Mouse (Mus musculus) heart, embryonic 10.5 days (tissue): ENCODE measurements around the gene Rhov. TPM values are rescaled to one million over a fixed set of nuclear protein-coding genes. Genes with fewer than 3 reads are reported as not detected.

Source experiments
- polyA plus RNA-seq: library from polyadenylated mRNA; unstranded; fragments of >200 nt; fragmentation: Nextera tagmentation; extraction: Ambion mirVana; gene quantifications from 2 replicates; pipeline ENCODE4 v1.2.1, GENCODE M21; 2016

The Rhov gene
- polyA plus RNA-seq, 1 experiment from 2014 or later, result 0.39 TPM

Other genes starting within 250 kb of the Rhov start
- 16.3 and 18.5 TPM in 2 replicates for gene Ccdc32, start 241.9 kb downstream of the Rhov start, polyA plus RNA-seq
- 5.1 and 6.2 TPM in 2 replicates for gene Rpusd2, start 236.5 kb downstream of the Rhov start, polyA plus RNA-seq
- 36.1 and 36.3 TPM in 2 replicates for gene Knl1, start 224.2 kb downstream of the Rhov start, polyA plus RNA-seq
- gene Rad51, start 158.5 kb downstream of the Rhov start, polyA plus RNA-seq, result 45.1 and 54.8 TPM in 2 replicates
- gene Rmdn3, start 114.2 kb downstream of the Rhov start, polyA plus RNA-seq, result 36.4 and 43.8 TPM in 2 replicates
- 7.4 and 9.1 TPM in 2 replicates for gene Gchfr, start 103.5 kb downstream of the Rhov start, polyA plus RNA-seq
- 0.48 and 0.71 TPM in 2 replicates for gene Gm14137, start 96.8 kb downstream of the Rhov start, polyA plus RNA-seq
- gene Zfyve19, start 62.7 kb downstream of the Rhov start, polyA plus RNA-seq, result 46.4 and 50.4 TPM in 2 replicates
- gene Dnajc17, start 62.5 kb downstream of the Rhov start, polyA plus RNA-seq, result 14.8 and 19.5 TPM in 2 replicates
- 0.18 TPM in 1 of 2 replicates, not detected in the other for gene Ppp1r14d, start 41.4 kb downstream of the Rhov start, polyA plus RNA-seq
- gene Spint1, start 33.9 kb downstream of the Rhov start, polyA plus RNA-seq, result 2.6 and 8.8 TPM in 2 replicates
- 17.4 and 18.6 TPM in 2 replicates for gene Vps18, start 17.5 kb upstream of the Rhov start, polyA plus RNA-seq
- 6.0 and 7.5 TPM in 2 replicates for gene Dll4, start 54.5 kb upstream of the Rhov start, polyA plus RNA-seq
- 0.55 and 0.69 TPM in 2 replicates for gene Chac1, start 80.0 kb upstream of the Rhov start, polyA plus RNA-seq
- 2.7 and 3.4 TPM in 2 replicates for gene Ino80, start 206.4 kb upstream of the Rhov start, polyA plus RNA-seq